Mouse (Mus musculus) MEL (cell line): Measurements from ENCODE around the gene Olfr820.

Experiments used
- CTCF ChIP-seq, 3 experiments: IDR thresholded peaks in 2 of 3; conservative IDR thresholded peaks in 1 of 3; 2 replicates each; pipeline ENCODE4 v1.5.1; 2011 to 2012; ENCODE audit warnings: low read length in 3 of 3, low read depth in 2 of 3, mild to moderate bottlenecking in 2 of 3, improper control_type of control experiment in 1 of 3, inconsistent platforms in 1 of 3, mixed read lengths in 1 of 3, moderate library complexity in 1 of 3; ENCODE audit not compliant: control insufficient read depth in 1 of 3, insufficient read depth in 1 of 3, poor library complexity in 1 of 3, severe bottlenecking in 1 of 3
- HCFC1 ChIP-seq: IDR thresholded peaks from 2 replicates; pipeline ENCODE4 v1.6.1; 2012; ENCODE audit warnings: low read depth, mild to moderate bottlenecking, inconsistent platforms, low read length, improper control_type of control experiment, moderate library complexity
- KAT2A ChIP-seq: conservative IDR thresholded peaks from 2 replicates; pipeline ENCODE4 v1.6.1; 2012; ENCODE audit warnings: low read depth, low read length, improper control_type of control experiment, inconsistent platforms
- POLR2A ChIP-seq, 2 experiments: IDR thresholded peaks; 2 replicates each; pipeline ENCODE4 v1.6.1; 2011 to 2012; ENCODE audit warnings: low read length in 2 of 2, mild to moderate bottlenecking in 2 of 2, control low read depth in 1 of 2, improper control_type of control experiment in 1 of 2, low read depth in 1 of 2, moderate library complexity in 1 of 2; ENCODE audit not compliant: control insufficient read depth in 1 of 2, insufficient read depth in 1 of 2, poor library complexity in 1 of 2
- POLR2AphosphoS2 ChIP-seq: IDR thresholded peaks from 2 replicates; pipeline ENCODE4 v1.6.1; 2011; ENCODE audit warnings: low read length, improper control_type of control experiment
- POLR2AphosphoS5 ChIP-seq: IDR thresholded peaks from 2 replicates; pipeline ENCODE4 v1.6.1; 2012; ENCODE audit warnings: low read depth, borderline replicate concordance, mild to moderate bottlenecking, inconsistent platforms, low read length, moderate library complexity, mixed read lengths
- TAL1 ChIP-seq: IDR thresholded peaks from 2 replicates; pipeline ENCODE4 v1.6.1; 2012; ENCODE audit warnings: mild to moderate bottlenecking, inconsistent platforms, low read length, moderate library complexity, mixed read lengths
- USF2 ChIP-seq, 2 experiments: IDR thresholded peaks; 2 replicates each; pipeline ENCODE4 v1.6.1; 2011 to 2012; ENCODE audit warnings: improper control_type of control experiment in 2 of 2, low read length in 2 of 2, borderline replicate concordance in 1 of 2, inconsistent platforms in 1 of 2, low read depth in 1 of 2, mild to moderate bottlenecking in 1 of 2; ENCODE audit not compliant: insufficient read depth in 1 of 2
- ZC3H11A ChIP-seq: IDR thresholded peaks from 2 replicates; pipeline ENCODE4 v1.6.1; 2012; ENCODE audit warnings: low read depth, mild to moderate bottlenecking, inconsistent platforms, low read length, improper control_type of control experiment

GRCm38 (mm10) chr10:130037096-130037495, 24.7 kb downstream of the Olfr820 start:
- TF ChIP-seq USF2 (IDR thresholded peaks at IDR 0.05; ENCODE audit: borderline replicate concordance in 1 of 2, insufficient read depth in 1 of 2, low read depth in 1 of 2, low read length in 2 of 2) (no peak), CTCF (IDR thresholded peaks at IDR 0.05 in 2 of 3, conservative IDR thresholded peaks at IDR 0.05 in 1 of 3; ENCODE audit: control insufficient read depth in 1 of 3, insufficient read depth in 1 of 3, low read depth in 2 of 3, low read length in 3 of 3, poor library complexity in 1 of 3, severe bottlenecking in 1 of 3) (no peak), KAT2A (no peak), POLR2A (IDR thresholded peaks at IDR 0.05; ENCODE audit: control insufficient read depth in 1 of 2, insufficient read depth in 1 of 2, low read depth in 1 of 2, low read length in 2 of 2, poor library complexity in 1 of 2) (no peak), POLR2AphosphoS5 (no peak), HCFC1 (no peak), ZC3H11A (no peak), POLR2AphosphoS2 (no peak), TAL1 (no peak)
